Mouse (Mus musculus) adrenal gland (tissue): Measurements from ENCODE around the gene Dhx33.

Experiments
- intact Hi-C: fragments of 180-260 bp; cut with DNase I; formaldehyde crosslinking; loops from one replicate; pipeline ENCODE4 v1.15.1; 2025

The Dhx33 gene

DNA sequence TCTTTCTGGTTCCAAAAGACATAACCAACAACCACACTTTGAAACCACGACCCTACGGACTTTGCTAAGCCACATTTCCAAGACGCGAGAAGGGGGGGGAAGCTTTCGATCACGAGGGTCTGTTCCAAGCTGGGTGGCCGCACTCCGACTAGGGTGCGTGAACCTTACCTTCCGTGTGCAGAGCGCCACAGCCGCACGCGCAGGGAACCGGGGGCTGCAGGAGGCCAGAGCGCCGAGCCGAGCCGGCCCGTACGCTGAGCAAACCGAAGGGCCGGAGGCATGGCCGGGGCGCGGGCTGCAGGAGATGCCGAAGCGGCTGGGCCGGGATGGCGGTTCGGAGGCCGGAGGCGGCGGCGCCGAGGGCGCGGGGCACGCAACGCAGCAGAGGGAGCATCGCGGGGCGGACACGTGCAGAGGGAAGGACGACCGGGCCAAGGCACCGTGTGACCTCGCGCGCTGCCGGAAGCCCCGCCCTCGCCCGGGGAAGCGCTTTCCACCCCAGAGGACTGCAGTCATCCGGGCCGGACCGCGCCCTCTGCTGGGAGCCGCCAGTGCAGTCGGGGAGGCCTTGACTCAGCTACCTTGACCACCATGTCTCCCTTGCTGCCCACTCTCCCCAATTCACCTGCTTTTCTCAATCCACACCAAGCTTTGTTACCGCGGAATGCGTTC lies 21.5 kb downstream of the Dhx33 start, which contains the start of gene C1qbp:
Gene C1qbp, minus strand, starts transcription at position 470 of the 672 bp plus-strand sequence.
- intact Hi-C loops: loop anchor here (5.0 to 10.0 kb wide), 2 partner anchors 70 to 162 kb away; partner anchors contain the start of gene Nlrp1a

DNA sequence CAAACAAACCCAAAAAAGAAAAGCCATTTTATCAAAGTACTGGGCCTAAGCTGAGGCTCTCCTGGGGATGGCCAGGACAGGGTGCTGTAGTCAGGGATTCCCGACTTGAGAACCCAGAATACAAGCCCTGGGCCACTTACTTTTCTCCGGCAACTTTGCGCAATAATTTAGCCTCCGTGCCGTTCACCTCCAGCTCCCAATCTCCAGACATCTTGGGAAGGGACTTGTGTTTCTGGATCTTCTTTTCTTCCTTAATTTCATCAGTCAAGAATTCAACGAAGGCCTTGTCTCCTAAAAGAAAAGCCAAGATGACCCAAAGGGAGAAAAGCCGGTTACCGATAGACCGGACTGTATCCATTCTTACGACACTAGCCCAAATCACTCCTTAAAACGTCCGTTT lies 22.2 kb downstream of the Dhx33 start:
- intact Hi-C loops: loop anchor here (5.0 to 10.0 kb wide), 2 partner anchors 70 to 163 kb away; partner anchors contain the start of gene Nlrp1a

- intact Hi-C loops: loop anchor here (5.0 to 10.0 kb wide), 2 partner anchors 71 to 164 kb away; partner anchors contain the start of gene Nlrp1a
Measured at GRCm38 (mm10) chr11:70980751-70981510, 23.3 kb downstream of the Dhx33 start.

- intact Hi-C loops: loop anchor here (5.0 to 10.0 kb wide), 2 partner anchors 72 to 165 kb away; partner anchors contain the start of gene Nlrp1a
Measured at GRCm38 (mm10) chr11:70980232-70980631, 24.0 kb downstream of the Dhx33 start.

GRCm38 (mm10) chr11:70977293-70977692 lies 26.9 kb downstream of the Dhx33 start:
- intact Hi-C loops: no loop called here

DNA sequence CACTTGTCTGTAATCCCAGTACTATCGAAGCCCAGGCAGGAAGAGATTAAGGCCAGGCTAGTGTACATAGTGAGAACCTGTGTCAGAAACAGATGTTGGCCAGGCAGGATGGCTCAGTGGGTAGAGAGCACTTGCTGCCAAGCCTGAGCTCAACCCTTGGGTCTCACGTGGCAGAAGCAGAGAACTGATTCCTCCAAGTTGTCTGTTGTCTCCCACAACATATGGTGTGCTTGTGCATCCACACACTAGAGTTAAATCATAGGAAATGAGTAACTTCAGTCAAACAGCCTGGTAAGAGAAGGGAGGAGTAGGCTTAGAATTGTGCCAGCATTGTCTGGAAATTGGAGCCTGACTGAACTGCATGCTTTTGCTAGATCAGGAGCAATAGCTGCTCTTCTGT lies 29.0 kb downstream of the Dhx33 start:
- intact Hi-C loops: no loop called here

DNA sequence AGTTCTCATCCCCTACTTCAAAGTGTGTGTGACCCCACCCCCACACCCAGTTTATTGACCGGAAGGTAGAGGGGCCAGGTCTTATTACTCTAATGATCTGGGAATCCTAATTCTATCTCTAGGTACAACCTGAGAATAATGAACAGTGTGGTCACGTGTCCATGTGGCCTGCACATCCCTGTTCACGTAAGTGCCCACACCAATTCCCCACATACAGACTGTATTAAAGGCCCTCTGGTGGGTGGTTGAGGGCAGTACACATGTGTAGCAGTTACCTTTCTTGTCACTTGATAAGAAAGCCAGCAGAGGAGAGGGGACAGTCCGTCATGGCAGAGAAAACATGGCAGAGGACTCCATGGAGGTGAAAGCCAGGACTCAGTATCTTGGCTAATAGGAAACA lies 30.3 kb downstream of the Dhx33 start:
- intact Hi-C loops: no loop called here

GRCm38 (mm10) chr11:70972586-70972985 lies 31.7 kb downstream of the Dhx33 start:
- intact Hi-C loops: no loop called here

DNA sequence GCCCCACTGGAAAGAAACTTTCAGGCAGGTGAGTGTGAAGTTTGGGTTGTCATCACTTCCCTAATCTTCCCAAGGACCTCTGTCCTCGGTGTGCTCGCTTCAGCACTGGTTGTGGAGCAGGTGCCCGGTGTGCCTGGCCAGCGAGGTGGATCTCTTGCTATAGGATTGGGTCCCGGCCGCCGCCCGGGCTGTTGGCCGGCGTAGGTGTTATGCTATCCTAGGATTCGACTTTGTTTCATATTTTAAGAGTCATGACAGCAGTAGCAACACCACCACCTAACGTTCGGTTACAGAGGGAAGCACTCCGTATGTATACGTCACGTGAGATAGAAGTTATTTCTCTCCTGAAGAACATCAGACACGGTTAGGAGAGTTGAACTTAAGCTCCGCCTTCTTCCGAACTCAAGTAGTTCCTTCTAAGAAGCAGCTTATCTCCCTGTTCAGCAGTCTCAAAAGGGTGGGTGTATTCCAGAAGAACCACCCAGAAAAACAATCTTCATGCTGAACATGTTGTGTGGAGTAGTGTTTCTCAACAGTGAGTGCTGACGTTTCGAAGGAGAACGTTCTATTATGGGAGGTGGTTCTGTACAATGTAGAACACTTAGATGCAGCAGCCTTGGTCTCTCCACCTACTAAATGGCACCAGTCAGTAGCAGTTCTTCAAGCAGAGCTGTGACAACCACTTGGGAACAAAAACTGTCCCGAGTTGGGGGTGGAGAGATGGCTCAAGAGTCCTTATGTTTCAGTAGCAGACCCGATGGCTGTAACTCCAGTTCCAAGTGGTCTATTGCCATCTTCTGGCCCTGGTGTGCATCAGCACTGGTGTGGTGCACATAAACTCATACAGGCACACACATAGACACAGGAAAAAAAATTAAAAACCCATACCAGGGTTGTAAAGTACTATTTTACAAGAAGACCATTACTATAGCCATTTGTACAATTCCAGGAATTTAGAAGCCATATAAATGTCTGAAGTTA lies 33.4 kb downstream of the Dhx33 start:
- intact Hi-C loops: no loop called here

DNA sequence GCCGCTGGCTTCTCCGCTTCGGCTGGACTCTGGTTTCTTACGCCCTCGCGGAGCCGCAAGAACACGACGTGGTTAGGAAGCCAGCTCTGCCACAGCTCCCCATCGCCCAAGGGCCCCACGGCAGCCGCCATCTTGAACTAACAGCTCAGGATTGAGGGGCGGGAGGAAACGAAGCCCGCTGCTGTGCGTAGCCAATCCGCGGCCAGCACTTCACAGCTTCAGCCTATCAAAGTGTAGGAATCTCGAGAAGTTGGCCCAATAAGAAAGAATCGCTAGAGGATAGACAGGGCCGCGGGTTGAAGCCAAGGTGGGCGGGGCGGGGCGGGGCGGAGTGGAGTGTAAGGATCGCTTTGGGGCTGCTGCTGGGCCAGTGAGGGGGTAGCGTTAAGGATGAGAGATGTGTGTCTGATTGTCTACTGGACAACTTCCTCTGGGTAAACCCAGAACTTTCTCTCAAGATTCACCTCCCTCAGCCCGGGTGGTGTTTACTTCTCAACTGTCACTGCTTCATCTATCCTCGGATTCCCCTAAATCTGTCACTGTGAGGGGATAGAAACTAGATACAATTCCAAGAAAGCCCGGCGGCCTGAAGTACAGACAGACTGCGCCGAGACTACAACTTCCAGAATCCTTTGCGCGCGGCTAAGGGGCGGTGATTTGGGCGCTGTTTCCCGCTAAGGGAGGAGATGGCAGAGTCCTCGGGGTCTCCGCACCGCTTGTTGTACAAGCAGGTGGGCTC lies 34.2 kb downstream of the Dhx33 start, which contains the start of the genes Nup88 and Rpain:
Gene Nup88, minus strand, starts transcription at position 153 of the 739 bp plus-strand sequence.
Gene Rpain, plus strand, starts transcription at position 393 of the 739 bp plus-strand sequence.
- intact Hi-C loops: no loop called here

DNA sequence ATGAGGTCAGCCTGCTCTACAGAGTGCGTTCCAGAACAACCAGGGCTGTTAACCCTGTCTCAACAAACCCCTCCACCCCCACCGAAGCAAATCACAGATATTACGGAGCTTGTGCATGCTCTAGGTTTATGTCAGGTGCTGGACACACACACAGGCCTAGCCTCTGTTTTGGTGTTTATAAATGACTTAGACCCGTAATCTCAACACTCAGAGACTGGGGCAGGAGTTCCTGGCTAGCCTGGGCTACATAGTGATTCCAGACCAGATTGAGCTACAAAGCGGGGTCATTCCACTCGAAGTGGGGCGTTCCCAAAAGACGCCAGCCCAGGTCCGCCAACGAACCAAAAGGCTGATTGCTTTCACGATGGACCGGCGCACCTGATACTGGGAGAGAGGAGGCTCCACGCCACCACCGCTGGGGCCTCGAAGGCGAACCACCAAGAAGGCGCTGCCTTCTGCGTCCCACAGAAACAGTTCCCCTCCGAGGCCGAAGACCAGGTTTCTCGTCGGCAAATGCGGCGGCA lies 34.9 kb downstream of the Dhx33 start:
- intact Hi-C loops: no loop called here

GRCm38 (mm10) chr11:70964222-70964907 lies 39.9 kb downstream of the Dhx33 start:
- intact Hi-C loops: no loop called here

DNA sequence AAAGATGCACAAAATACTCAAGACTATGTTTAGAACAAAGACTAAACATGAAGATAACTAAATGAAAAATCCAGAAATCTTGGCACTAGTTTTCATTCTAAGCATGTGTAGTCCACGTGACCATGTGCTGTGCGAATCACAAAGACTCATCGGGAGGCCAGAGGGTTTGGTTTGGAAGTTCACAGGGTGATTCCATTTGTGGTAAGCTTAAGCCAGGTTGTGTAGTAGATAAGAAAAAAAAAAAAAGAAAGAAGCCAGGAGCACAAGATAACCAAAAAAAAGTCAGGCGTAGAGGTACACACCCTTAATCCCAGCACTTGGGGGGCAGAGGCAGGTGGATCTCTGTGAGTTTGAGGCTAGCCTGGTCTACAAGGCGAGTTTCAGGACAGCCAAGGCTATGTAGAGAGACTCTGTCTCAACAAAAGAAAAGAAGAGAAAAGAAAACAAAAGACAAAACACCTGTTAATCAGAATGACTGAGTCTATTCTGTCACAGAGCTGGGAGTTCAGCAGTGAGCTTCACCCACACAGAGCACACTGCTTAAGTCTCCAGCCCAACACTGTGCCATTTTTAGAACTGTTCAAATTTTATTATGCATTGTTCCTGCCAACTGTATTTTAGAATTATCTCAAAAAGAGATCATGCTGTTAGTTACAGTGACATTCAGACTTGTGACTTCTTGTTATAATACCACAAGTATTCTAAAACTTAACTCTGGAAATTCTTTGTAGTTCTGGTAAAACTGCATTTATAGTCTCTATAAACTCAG lies 43.3 kb downstream of the Dhx33 start:
- intact Hi-C loops: no loop called here

DNA sequence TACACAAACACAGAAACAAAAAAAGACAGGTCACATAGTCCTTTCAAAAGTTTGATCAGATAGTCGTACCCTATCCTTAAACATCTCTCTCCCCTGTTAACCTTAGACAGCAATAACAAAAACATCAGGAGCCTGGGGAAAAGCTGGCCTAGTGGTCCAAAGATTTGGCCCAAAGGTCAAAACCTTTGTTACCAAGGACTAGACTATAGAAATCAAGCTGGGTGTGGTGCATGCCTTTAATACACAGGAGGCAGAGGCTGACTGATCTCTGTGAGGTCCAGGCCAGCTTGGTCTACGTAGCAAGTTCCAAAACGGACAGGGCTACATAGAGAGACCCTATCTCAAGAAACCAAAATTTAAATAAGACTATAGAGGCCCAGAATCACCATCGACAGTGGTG lies 49.5 kb downstream of the Dhx33 start:
- intact Hi-C loops: no loop called here

DNA sequence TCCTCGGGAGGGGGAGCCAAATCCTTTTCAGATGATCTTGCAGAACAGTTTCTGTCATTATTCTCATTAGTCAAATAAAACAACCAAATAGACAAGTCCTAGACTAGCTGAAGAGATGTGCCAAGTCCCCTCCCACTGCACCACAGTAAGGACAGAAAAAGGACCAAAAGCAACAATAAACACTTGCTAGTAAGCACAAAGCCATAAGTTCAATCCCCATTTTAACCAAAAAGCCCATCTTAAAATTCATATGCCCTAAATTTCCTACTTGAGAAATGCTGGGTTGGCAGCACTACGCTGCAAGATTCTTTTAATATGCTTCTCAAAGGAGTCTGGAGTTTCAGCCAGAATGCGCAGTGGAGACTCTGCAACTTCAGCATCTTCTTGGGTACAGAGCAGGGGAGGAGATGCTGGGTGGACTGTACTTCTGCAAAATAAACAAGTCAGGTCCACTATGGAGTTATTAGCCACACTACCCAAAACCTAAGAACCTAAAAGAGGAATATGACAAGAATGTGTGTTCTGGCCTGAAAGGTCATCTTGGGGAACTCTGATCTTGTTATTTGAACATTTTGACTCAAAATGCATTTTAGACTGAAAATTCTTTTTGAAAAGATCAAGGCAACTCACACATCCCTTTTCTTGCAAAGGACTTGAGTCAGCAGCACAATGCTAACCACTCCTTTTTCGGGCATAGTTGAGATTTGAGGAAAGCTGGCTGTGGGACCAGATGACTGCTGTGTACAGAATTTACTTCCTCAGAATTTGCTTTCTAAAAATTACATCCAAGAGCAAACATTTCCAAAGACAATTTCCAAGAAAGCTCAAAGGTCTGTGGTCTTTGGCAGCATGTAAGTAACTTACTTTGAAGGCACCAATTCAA lies 59.1 kb downstream of the Dhx33 start:
- intact Hi-C loops: no loop called here

- intact Hi-C loops: no loop called here
Measured at GRCm38 (mm10) chr11:70943651-70944050, 60.6 kb downstream of the Dhx33 start.

DNA sequence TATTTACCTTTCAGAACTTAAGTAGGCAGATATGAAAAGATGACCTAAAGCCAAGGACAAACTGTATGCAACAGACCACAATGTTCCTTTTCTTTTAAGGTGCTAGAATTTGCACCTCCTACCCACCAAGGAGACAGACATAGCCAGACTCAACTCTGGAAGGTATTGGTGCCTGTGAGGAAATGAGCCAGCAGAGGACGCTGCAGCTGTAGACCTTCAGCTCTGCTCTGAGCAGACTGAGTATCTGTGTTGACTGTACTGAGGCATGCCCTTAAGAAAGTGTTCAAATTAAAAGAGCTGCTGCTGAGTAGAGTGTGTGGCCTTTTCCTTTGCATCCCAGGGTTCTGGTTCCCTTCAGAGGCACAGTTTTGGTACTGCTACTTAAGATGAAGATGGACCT lies 61.6 kb downstream of the Dhx33 start:
- intact Hi-C loops: no loop called here

DNA sequence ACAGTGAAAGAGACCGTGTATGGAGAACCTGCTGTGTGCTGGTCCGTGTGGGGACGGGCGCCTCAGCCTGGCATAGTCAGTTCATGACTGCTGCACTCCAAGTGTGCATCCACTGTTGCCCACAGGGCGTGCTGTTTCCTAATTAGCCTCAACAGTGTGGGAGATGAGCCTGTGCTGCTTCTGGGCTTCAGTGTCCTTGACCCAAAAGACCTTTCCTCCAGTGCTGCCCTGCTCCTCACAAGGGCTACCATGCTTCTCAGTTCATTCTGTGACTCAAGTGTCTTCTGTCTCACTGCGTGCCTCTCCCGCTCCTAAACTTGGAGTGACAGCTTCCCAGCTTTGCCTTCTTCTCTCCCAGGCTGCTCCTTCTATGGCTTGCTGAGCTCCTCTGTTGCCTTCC lies 68.9 kb downstream of the Dhx33 start:
- intact Hi-C loops: no loop called here
